Mouse (Mus musculus) right cerebral cortex, postnatal 14 days (tissue): ENCODE results near the gene Sult2b1.

Experiments used
- DNase-seq: peaks from one replicate; pipeline ENCODE4 v3.0.0; 2022

The Sult2b1 gene

DNA sequence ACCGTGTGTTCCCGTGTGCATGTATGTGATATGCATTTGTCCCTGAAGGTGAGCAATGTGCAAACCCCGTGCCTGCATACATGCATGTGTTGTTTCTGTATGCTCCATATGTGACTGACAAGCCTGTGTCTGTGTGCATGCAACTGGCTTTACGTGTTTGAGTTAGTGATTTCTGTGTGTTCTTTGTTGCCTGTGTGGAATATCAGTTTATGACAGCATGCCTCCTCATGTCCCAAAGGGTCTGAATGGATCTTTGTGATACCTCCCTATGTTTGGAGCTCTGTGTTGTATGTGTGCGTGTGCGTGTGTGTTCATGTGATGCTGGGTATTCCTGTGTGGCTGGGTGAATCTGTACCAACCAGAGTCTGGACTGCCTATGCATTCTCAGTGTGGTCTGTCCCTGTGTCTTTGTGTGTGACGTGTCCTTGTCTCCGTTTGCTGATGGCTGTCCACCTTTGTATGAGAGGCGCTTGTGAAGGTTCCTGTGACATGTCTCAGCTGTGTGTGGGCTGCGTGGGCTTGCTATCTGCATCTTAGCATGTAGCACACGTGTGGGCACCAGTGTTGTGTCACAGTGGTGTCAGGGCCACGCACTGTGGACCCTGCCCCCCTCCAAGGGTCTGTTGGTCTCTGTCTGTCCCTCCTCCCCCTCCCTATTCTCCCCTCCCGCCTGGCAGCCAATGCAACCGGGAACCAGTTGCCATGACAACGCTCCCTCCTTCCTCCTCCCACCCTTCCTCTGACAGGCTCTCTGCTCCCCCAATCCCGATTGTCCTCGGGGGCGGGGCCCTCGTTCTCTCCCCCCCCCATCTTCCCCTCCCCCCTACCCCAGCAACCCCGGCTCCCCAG is at the start of gene Sult2b1:
Gene Sult2b1 (minus strand): TSS at position 146 of the 849 bp plus-strand sequence.
- DNase-seq: peak; percentile 94

DNA sequence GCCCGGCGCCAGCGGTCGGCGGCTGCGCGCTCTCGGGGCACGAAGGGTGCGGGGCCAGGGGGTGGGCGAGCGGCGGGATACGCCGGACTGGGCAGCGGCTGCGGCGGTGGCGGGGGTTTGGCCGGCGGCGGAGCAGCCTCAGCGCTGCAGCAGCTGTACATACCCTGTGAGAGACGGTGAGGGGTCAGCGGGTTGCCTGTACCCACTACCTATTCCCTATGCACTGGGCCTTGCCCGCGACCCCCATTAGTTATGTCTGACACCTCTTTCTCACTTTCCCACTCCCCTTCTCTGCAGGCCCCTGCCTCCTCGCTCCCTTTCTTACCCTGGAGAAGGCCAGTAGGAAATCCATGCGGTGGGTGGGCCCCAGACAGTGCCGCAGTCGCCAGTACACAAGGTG is 49.5 kb upstream of the Sult2b1 start:
- no peak for DNase-seq

DNA sequence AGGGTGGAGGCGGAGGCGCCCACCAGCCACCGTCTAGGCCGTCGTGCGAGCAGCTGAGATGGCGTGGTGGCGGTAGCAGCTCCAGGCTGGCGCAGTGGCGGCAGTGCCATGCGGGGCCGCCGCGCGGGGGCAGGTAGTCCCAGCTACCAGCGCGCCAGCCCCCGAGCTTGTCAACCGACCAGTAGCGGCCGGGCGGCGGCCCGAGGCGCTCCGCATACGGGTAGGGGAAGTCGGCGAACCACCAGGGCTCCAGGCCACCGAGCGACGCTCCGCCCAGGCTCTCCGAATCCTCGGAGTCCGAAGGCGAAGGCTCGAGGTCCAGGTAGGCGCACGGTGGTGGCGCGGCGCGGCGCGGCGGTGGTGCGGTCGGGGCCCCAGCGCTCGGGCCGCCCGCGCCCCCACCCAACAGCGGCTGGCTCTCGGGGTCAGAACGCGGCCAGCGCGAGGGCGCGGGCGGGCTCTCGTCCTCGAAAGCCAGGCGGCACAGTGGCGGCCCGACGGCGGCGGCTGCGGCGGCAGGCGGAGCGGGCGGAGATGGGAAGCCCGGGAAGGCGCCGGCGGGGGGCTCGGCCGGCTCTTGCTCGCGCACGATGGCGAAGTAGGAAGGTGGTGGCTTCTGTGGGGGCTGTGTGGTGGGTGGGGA is 48.8 kb upstream of the Sult2b1 start:
- DNase-seq: peak; percentile 44

DNA sequence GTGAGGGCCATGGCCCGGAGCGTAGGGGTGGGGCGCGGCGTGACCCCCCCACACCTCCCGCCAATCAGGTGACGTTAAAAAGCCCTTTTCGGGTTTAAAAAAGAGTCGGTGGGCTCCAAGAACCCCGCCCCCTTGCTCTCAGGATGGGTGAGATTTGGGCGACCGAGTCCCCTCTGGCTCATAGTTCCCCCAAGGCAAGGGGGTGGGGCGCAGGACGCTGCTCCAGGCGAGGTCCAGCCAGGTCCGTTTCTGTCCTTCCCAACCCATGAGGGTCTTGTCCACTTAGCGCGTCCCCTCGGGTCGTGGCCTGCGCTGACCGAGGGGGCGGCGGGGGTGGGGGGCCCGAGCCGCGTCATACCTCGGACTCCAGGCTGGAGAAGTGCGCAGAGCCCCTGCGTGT is 48.0 kb upstream of the Sult2b1 start:
- DNase-seq: no peak

DNA sequence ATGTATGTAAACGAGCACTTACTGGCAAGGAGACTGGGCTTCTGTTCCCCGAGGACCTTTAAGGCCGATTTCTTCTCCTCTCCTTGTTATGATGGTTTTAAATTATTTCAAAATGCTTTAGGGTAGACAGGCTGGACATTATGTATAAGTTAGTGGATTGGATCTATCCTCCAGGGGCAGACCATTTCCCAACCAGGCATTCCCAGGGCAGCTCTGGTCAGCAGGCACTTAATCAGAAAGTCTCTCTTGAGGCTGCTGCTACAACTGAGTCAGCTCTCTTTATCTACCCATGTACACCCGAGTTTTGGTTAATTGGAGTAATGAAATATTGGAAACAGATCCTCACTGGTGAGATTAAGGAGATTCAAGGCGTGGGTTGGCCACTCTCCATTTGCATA is 46.7 kb upstream of the Sult2b1 start:
- no peak for DNase-seq

DNA sequence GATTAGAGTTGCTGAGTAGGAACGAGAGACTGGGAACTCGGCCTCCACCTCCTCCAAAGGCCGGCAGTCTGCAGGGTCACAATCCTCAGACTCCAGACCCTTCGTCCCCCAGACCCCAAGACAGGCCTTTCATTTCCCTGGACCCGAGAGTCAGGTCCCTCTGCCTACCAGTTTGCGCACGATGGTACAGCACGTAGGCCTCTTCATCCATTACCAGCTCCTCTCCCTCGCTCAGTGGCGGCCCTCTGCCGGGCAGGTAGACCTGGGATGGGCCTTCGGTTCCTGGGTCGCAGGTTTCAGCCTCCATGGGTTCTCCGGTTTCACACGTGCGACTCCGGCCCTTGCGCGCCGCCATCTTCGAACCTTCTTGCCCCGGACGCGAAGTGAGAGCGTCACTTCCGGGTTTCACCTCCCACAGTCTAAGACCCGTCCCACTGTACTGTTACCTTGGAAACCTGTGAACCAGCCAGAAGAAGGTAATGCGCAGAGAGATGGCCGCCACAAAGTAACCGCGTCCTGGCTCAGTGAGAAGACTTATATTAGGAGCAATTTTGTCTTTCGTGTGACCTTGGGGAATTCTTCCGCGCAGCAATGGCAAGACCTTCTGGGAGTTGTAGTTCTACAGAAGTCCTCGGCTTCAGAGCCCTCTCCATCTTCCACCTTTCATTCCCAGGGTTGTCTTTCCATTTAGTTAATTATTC is 46.1 kb upstream of the Sult2b1 start, which contains the start of gene Grwd1:
Gene Grwd1 (minus strand): TSS at position 518 of the 701 bp plus-strand sequence.
- peak; percentile 86 for DNase-seq

DNA sequence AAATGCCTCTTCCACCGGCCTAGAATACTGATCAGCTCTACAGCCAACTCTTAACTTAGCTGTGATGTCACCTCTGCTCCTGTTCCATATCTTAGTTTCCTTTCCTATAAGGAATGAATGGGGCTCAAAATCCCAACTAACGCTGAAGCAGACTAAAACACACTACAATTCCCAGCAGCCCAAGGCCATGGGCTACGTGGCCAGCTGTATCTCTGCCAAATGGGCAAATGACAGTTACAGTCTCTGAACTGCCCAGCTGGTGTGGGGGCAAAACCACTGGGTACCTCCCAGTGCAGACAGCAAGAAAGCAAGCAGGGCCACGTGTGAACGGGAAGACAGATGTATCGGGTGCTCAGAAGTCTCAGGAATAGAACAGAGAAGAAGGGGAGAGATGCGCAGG is 42.2 kb upstream of the Sult2b1 start:
- no peak for DNase-seq

DNA sequence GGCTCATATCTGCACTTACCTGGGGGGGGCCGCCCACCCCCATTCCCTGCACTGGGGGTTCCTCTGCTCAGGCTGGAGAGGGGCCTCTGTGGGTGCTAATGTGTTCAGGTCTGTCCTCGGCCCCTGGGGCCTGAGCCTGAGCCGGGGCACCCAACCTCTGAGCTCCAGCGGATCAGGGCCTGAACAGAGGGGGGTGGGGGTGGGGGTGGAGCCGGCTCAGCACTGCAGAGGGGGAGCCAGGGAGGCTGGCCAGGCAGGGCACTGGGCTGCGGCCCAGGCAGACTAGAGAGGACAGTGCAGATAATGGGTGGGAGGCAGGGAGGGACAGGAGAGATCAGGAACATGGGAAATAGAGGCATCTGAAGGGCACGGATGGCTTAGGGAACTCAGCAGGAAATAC is 40.1 kb upstream of the Sult2b1 start, which contains the start of gene Kcnj14:
Gene Kcnj14 (minus strand): TSS at position 185 of the 400 bp plus-strand sequence.
- DNase-seq: no peak

DNA sequence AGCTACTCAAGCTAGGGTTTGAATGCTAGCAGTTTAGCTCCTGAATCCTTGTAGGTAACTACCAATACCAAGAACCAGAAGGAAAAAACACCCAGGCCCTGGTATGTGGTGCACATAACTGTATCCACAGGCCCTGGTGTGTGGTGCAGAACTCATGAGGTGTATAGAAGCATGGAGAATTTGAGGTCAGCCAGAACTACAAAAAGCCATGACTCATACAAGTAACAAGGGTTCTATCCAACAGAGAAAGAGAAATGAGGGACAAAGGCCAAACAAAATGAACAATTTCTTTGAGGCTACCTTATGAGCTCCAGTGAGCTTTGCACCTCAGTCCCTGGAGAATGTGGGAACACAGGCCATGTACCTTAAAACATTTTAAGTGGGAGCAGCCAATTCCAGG is 36.4 kb upstream of the Sult2b1 start:
- DNase-seq: no peak

DNA sequence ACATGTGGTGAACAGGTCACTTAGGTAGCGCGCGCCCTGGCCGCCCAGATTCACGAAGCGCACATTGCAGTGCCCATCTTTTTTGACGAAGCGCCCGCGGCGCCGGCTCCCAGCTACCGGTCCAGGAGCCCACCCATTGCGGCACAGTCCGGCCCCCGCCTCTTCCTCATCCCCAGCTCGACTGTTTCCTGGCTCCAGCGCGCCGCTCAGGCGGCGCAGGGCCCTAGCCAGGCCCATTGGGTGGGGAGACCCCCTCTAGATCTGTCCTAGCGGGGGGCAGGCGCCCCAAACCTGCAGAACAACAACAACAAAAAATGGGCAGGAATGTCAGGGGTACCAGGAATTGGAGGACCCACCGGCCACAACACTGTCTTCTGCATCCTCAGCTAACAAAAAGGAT is 35.4 kb upstream of the Sult2b1 start:
- DNase-seq: no peak

DNA sequence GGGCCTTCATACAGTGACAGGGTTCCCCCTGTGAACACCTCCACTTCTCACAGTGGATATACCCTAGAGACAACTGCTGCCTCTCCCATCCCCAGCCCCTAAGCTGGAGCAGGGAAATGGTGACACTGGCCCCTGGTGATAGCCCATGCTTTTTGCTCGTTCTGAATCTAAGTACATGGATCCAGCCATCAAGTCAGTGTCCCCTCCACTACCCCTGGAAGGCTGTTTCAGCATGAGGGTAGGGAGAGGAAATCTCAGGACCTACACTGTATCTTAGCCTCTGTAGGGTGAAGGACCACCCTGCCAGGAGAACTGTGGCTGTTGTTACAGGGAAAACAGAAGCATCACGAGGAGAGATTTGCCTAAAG is 31.5 kb upstream of the Sult2b1 start:
- no peak for DNase-seq

DNA sequence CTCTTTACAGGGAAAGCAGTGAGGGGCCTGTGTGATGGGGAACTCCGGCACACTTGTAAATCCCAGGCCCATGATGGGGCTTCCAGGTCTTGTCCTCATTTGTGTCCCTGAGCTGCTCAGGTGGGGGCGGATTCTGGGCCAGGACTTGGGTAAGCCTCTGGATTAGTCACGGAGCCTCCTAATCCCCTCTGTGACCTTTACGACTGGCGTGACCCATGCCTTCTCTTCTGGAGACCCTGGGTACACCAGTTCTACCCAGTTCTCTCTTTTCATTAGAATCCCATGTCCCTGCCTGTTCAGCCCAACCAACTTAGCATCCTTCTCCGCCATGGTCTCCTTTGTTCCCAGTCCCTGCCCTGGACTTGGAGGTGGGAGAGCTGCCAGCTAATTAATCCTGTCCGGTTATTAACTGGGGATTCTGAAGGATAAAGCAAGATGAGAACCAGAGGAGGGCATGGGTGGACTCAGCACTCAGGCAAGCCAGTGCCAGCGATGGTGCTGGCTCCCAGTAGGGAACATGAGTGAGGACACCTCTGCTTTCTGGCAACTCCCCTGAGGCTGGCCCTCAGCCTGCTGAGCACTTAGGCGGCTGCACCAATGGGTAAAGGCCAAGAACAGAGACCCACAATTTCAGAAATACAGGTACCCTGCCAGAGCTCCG is 31.0 kb upstream of the Sult2b1 start:
- DNase-seq: no peak

DNA sequence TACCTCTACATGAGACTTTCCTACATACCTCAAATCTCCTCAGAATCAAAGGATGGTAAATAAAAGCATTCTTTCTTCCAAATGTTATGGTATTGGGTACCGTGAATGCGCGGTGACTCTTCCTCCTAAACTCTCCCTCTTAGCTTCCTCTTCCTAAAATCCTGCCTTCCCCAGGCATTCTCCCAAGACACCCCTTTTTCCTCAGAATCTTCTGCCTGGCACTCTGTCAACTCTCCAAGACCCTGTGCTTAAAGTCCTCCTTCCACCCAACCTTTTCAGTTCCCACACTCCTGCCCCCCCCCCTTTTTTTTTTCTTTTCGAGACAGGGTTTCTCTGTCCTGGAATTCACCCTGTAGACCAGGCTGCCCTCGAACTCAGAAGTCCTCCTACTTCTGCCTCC is 30.4 kb upstream of the Sult2b1 start:
- no peak for DNase-seq

DNA sequence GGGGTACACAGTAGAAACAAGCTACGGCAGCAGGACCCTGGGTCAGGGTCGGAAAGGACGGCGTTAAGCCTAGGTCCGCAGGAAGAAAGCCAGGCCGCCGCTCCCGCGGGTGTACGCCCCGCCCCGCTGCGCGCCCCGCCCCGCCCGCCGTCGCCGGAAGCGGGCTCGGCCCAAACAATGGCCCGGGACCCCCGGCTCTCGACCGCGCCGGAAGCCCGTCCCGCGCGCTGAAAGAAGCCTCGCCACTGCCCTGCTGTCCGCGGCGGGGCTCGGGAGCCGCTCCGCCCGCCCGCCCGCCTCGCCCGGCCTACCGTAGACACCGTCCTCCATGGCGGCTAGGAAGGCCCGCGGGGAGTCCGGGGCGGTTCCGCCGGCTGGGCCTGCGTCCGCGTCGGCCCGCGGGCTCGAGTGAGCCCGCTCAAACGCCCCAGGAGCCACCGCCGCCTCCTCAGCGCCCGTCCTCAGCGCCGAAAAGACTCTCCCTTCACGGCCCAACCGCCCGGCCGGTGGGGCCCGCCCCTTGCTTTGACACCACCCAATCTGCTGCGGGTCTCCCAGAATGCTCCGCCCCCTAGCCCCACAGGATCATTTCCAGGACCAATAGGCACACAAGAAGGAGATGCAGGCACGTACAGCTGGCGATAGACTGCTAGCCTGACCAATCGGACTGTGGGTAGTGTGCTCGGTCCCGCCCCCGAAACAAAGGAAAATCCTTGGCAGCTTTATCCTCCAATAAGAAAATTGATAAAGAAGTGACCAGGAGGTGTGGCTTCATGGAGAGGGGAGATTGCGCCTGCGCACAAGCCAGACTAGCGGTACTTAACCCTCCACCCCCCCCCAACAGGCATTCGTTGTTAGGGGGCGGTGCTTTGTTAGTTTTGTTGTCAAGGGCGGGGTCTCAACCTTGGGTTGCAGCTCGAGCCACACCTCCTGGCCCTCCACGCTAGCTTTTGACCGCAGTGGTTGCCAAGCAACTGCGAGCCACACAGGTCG is 29.6 kb upstream of the Sult2b1 start, which contains the start of gene Cyth2:
Gene Cyth2 (minus strand): TSS at position 795 of the 993 bp plus-strand sequence.
- DNase-seq: peak; percentile 99

DNA sequence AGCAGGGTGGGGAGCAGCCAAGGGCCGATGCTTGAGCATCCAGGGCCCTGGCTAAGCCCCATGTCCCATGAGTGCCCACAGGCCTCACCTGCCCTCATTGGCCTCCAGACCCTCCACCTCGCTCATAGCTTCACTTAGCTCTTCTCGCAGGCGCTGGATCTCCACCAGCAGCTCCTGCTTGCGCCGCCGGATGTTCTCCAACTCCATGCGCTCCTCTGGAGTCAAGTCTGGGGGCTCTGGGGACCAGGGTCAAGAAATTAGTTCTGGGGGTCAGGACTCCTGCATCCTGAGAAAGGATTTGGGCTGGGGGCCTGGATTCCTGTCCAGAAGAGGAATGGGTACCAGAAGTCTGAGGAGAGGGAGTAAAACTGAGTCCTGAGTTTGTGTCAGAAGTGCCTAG is 28.5 kb upstream of the Sult2b1 start:
- DNase-seq: no peak

DNA sequence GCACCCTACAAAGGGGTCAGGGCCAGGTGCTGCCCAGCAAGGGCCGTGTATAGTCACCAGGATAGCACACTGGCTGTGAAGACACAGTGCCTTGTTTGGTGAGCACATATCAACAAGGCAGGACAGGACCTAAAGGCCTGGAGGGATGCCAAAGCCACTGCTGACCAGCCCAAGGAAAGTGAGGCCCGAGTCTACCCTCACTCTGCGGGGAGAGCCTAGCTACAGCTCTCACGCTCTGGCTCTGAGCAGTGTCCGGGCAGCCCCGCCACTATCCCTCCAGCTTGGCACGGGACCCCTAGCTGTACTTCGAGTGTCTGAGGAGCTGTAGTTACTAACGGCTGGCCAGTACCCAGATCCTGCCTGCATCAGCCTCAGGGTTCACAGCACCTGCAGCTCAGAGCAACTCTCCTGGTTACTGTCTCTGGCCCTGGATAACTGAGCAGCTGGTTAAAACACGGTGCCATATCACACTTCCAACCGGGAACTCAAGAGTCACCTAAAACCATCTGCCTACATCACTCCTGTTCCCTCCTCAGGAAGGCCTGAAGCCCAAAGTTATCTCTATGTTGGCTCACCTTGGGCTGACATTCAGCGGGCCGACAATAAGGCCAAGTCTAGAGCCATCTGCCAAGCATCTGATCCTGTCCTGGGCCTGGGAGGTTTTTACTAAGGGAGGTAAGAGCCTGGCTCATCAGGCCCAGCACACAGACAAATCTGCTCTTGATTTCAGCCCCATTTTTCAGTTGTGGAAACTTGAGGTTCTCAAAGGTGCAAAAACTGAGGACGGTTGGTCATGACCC is 25.0 kb upstream of the Sult2b1 start:
- DNase-seq: no peak

DNA sequence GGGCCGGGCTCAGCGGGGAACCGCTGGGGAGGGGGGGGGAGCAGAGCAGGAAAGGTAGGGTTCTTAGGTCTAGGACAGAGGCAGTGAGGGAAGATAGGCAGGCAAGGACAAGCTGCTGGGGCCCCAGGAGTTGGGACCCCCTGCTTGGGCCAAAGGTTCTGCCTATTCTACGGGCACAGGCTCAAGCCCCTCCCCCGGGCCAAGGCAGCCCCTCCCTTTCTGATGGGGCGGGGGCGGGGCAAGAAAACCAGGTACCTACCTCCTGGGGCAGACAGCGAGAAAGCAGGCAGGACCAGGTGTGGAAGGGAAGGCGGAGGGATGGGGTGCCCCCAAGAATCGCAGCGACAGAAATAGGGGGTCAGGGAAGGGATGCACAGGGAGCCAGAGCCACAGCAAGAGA is 24.0 kb upstream of the Sult2b1 start:
- no peak for DNase-seq

DNA sequence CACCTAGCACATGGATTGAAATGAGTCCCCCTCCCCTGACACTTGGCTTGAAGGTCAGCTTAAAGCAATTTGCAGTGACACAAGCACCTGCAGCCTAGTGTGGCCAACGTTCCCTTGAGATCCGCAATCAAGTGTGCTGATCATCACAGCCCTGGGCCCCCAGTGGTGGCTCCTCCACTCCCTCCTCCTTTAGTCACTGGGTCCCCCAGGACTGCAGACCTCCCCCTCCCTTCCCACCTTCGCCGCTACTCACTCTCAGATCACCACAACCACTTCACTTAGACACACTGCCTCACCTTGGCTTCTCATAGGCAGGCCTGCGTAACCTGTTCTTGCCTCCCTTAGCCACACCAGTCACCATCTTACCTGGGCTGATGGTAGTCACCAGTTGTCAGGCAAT is 21.5 kb upstream of the Sult2b1 start:
- no peak for DNase-seq

DNA sequence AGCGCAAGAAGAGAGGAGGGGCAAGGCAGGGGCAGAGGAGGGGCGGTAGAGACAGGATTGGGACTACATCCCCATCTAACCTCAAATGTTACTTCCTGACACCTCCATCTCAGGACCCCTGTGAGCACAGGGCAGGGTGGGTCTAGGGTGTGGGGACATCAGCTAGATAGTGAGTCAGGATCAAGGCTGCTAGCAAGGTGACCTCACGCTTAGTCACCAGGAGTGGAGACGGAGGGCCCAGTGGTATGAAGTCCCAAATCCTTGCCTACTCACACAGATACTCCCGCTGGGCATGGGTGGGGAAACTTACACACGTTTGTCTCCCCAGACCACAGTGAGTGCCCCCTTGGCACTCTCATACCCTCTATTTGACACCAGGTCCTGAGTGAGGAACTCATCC is 18.1 kb upstream of the Sult2b1 start:
- DNase-seq: no peak

DNA sequence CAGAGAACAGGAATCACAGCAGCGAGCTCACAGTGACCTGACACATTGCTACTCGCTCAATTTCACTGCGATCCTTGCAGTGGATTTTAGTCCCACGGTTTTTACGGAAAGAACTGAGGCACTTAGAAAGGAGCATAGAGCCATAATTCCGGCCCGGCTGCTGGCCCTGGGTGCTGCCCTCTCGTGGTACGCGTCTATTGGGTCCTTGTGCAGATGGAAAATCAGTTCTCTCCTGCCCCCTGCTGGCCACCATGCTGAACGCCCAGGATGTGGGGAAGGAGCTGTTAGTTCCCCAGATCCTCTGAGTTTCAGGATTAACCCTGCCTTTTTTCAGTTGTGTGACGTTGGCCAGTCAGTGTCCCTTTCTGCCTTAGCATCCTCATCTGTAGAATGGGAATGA is 16.9 kb upstream of the Sult2b1 start:
- DNase-seq: peak; percentile 97
